Mouse (Mus musculus): ENCODE data around the gene Tomm22. TPM values are rescaled to one million over a fixed set of nuclear protein-coding genes. Genes with fewer than 3 reads are reported as not detected.
A peak's percentile ranks its signal among the peaks of the same experiment; 100 is the strongest.

Gene Tomm22
- total RNA-seq (2021): 100 to 1,000 TPM; 143 to 156 TPM
- long read RNA-seq, experiment 1, transcript Tomm22-201 (4 exons, 1,569 nt): major isoform, 205 of 216 reads
- long read RNA-seq, experiment 1, partial matches to known transcripts: 1 of 216 reads
- long read RNA-seq, experiment 1, other reads (novel, unspliced or antisense): 6 of 216 reads
- long read RNA-seq, experiment 2, transcript Tomm22-201 (4 exons, 1,569 nt): major isoform, 88 of 91 reads
- long read RNA-seq, experiment 2, partial matches to known transcripts: 0 of 91 reads
- long read RNA-seq, experiment 2, other reads (novel, unspliced or antisense): 3 of 91 reads

DNA sequence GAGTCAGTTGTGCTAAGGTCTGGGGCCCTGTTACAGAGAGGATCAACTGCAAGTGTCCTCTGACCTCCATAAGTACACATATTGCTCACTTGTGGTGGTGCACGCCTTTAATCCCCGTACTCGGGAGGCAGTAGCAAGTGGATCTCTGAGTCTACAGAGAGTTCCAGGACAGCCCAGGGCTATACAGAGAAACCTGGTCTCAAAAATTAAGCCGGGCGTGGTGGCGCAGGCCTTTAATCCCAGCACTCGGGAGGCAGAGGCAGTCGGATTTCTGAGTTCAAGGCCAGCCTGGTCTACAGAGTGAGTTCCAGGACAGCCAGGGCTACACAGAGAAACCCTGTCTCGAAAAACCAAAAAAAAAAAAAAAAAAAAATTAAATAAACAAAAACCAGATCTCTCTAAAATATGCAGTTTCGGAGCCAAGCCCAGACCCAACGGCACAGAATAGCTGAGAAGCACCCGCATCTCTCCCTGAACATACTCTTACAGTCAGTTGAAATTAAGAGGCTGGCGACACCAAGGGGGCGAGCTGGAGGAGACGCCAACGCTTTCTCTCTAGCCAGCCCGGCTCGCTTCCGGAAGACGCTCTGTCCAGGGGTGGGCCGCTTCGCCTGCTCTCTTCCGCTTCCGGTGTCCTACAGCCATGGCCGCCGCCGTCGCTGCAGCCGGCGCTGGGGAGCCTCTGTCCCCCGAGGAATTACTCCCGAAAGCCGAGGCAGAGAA lies at the start of gene Tomm22:
Gene Tomm22 (plus strand): TSS at position 613 of the 723 bp plus-strand sequence.
- DNase-seq: peak; percentile 93

DNA sequence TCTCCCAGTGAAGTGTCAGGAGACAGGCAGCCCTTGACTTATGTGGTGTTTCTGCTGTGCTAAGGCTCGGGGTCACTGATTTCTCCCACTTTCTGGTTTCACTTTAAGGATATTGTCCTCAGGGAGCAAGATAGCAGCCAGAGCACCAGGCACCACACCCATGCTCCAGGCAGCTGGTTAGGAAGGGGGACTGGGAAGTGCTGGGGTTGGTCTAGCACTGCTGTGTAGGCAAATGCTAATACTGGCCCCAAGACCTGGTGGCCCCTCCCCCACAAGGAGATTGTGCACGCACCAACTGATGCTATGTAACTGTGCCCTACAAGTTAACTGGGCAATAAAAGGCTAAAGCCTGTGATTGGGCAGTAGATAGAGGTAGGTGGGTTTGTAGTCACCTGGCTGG lies 40.2 kb upstream of the Tomm22 start:
- no peak for DNase-seq

DNA sequence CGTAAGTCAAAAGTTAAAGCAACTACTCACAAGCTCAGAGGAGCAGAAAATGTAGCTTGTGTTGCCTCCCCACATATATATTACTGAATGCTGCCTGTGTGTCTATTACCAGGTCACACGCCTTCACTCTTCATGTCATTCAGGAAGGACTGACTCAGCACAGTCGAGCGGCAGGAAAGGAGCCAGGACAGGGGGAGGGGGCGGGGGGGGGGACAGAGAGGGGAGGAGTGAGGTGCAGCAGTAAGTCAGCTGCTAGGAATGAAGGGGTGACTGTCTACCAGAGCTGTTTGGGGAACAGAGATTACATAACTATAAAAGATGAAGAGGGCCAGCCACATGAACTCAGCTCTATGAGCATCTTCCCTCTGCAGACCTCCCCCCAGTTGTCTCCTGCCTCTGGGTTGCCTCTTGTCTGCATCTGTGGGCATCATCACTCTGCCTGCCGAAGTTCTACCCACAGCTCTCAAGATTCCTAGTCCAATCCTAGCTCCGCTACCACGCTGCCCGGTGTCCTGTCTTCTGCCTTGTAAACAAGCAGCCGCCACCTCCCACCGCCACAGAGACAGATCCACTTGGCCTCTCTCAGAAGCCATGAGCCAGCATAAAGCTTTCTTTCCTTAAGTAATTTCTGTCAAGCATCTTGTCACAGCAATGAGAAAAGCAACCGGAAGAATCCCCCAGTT lies 29.4 kb upstream of the Tomm22 start:
- no peak for DNase-seq

DNA sequence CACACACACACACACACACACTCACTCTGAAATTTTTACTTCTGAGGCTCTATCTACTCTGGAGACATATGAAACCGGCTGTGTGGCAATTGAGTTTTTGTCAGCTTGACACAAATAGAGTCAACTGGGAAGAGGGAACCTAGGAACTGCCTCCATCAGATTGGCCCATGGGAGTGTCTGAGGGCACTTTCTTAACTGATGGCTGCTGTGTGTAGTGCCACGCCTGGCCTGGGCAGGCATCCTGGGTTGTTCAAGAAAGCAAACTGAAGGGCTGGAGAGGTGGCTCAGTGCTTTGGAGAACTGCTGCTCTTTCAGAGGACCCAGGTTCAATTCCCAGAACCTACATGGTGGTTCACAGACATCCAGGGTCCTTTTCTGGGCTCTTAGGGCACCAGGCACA lies 25.2 kb upstream of the Tomm22 start:
- DNase-seq: no peak

DNA sequence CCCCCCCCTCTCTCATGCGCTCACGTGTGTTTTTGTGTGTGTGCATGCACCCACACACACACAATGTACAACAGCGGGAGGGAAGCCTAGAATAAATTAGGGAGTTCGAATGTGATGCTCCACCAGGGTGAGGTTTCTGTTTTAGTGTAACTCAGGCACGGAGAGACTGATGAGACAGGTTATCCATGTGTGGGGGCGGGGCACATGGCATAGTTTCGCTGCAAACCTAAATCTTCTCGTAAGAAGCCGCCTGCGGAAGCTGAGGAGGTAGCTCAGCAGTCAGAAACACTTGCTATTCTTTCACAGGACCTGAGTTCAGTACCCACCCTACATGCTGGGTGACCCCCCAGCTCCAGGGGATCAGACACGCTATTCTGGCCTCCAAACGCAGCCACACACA lies 22.5 kb upstream of the Tomm22 start:
- DNase-seq: no peak

DNA sequence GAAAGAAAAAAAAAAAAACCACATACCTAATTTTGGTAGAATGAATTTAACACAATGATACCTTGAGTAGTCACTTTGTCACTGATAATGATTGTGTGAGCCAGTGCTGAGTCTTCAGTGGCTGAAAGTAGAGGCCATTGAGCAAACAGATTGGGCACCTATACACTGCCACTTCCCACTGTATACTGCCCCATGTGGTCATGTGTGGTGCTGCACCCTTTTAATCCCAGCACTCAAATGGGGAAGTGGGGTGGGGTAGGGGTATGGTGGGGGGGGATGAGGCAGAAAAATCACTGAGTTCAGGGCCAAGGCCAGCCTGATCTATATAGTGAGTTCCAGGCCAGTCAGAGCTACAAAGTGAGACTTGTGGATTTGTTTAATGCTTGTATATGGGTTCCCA lies 20.1 kb upstream of the Tomm22 start:
- DNase-seq: peak; percentile 51

DNA sequence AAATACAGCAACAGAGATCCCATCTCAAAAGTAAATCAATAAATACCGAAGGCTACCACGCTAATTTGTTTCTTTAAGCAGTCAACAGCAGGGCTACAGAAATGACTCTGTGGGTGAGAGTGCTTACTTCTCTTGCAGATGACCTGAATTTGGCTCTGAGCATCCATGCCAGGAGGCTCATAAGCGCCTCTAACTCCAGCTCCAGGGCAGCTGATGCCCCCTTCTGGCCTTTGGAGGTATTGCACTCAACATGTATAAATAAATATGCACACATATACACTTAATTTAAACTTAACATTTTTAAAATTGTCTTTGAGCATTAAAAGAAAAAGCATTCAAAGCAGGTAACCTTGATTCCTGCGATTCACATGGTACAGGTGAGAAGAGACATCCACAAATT lies 19.2 kb upstream of the Tomm22 start:
- peak; percentile 41 for DNase-seq

DNA sequence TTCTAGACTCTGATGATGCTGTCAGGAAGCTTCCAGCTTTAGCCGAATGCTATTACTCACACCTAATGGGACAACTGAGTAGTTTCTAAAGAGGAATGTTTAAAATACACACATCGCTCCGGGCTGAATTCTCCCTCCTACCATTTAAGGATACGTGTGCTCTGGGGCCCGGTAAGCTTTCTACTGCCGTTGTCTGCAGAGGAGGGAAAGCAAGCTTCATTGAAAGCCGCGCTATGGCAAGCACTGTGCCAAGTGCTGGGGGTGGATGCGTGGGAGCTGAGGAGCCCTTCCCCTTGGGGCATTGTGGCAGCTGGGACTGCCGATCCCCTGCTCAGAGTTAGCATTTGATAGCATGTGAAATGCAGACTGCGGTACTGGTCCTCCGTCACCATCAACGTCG lies 14.2 kb upstream of the Tomm22 start:
- DNase-seq: no peak

DNA sequence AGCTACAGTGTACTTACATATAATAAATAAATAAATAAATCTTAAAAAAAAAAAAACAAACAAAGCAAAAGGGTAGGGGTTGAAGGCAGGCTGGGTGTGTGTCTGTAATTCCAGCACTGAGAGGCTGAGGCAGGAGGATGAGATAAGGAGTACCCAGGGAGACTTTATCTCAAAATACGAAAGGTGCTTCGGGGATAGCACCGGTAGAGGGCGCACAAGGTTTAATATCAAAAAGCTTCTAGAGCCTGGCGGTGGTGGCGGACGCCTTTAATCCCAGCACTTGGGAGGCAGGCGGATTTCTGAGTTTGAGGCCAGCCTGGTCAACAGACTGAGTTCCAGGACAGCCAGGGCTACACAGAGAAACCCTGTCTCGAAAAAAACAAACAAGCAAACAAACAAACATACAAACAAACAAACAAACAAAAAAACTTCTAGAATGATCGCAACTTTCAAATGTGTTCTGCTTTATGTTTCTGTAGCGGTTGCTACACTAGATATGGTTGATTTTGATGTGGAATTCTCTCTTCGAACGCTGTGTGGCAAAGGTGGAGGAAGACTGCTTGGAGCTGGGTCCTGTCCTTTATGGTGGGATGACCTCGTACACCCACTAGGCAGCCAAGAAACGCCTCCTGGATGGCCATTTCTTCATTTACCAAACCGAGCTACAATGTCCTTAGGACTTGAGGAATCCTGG lies 12.7 kb upstream of the Tomm22 start:
- DNase-seq: peak; percentile 88

DNA sequence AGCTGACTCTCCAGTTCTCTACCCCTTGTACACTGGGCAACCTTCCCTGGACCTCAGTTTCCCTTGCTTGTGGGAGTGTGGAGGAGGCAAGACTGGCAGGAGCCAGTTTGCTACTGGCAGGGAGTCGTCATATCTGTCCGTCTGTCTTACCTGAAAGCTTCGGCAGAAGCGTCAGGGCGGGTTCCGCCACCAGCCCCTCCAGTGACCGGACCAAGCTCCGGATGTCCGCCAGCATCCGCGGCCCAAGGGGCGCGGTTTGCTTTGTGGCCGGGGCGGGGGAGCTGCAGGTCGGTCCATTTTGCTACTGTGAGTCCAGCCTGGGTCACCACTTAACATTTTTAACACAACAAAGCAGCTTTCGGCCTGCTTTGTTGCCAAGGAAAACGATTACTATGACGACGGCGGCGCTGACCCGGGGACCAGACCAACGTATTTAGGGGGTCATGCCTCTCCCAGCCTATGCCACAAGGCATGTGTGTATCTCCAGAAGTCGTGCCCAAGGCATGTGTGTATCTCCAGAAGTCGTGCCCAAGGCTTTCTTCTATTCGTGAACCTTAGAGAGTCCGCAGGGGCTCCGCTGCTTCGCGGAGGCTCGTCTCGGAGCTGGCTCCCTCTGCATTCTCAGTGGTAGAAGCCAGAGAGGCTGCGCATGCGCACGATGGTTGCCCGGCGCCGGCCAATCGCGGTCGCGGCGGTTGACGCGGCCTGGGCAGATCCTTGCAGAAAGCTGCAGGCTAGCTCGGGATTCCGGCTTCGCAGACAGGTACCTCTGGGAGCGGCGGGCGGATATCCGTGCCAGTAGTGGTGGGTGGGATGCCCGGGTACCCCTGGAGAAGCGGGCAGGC lies 11.9 kb upstream of the Tomm22 start, which contains the start of the genes Fam227a and Cby1:
Gene Fam227a (minus strand): TSS at position 426 of the 845 bp plus-strand sequence.
Gene Cby1 (plus strand): TSS at position 669 of the 845 bp plus-strand sequence.
- peak; percentile 97 for DNase-seq

DNA sequence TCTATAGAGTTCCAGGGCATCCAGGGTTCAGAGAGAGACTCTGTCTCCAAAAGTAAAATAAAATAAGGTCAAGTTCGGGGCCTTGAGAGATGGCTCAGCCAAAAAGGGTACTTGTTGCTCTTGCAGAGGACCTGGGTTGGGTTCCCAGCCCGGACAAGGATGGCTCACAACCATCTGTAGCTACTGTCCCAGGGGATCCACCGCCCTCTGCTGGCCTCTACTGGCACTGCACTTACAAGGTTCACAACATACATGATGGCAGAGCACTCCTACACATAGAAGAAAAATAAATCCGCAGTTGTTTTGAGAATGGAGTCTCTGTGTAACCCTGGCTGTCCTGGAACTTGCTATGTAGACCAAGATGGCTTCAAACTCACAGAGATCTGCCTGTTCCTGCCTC lies 8.8 kb upstream of the Tomm22 start:
- peak; percentile 32 for DNase-seq

DNA sequence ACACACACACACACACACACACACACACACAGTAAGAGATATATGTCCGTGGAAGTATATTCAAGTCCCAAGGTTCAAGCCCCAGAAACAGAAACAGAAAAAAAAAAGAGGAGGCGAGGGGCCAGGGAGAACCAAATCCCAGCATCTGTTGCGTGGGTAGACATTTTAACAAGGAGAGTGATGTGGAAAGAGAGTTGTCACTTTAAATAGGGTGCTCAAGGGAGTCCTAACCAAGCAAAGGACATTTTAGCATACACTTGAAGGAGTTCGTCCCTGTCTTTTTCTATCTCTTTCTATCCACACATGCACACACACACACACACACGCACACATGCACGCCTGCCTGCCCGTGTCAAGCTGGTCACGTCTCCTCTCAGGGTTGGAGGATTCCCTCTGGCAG lies 6.0 kb upstream of the Tomm22 start:
- no peak for DNase-seq

DNA sequence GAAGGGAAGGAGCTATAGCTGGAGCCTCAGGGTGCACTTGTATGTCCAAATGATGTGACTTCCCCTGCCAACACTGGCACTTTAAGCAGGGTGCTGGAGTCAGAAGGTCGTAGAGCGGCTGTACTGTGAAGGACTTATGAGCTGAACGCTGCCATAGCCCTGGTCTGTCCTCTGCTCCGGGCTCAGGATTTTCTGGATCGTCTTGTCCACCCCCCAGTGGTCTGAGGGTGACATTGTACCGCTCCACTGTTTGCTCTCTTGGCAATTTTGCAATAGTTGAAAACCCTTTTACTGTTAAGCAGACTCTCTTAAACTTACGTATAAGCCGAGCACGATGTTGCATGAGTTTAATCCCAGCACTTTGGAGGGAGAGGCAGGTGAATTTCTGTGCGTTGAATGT lies 1.5 kb upstream of the Tomm22 start:
- peak; percentile 52 for DNase-seq

DNA sequence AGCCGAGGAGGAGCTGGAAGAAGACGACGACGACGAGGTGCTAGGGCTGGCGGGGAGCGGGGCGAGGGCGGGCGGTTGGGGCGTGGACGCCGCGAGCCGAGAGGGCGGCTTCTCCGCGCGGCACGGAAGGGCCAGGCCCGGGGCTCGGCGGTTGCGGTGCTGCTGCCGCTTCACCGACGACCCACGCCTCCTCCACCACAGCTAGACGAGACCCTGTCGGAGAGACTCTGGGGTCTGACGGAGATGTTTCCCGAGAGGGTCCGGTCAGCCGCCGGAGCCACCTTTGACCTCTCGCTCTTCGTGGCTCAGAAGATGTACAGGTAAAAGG lies 275 bp downstream of the Tomm22 start:
- DNase-seq: no peak

DNA sequence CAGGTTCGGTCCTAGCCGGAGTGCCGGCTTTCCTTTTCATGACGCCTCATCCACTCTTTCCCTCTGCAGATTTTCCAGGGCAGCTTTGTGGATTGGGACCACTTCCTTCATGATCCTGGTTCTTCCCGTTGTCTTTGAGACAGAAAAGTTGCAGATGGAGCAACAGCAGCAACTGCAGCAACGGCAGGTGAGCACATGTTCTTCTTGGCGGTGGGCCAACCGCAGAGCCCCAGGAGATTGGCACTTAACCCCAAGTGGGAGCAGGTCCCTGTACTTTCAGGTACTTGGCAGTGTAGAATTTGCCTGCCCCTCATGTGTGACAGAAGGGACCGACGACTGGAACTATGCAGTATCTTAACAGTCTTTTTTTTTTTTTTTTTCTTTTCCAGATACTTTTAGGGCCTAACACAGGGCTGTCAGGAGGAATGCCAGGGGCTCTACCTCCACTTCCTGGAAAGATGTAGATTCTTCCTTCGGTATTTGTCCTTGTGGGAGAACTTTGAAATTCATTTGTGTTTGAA lies 1.2 kb downstream of the Tomm22 start:
- peak; percentile 56 for DNase-seq

DNA sequence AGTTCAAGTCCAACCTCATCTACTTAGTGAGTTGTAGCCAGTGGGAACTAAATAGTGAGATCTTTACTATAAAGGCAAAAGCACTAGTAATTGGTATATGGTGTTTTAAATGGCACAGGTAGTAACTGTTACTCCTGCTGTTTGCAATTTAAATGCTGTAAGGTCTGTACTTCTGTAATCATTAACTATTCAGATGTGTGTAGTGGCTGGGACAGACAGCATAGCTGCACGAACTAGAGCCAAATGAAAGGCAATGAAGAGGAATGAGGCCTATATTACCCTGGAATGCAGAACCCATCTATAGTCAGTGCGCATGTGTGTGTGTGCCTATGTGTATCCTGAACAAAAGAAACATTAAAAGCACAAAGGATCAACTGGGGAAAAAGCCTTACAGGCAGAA lies 7.3 kb downstream of the Tomm22 start:
- no peak for DNase-seq

DNA sequence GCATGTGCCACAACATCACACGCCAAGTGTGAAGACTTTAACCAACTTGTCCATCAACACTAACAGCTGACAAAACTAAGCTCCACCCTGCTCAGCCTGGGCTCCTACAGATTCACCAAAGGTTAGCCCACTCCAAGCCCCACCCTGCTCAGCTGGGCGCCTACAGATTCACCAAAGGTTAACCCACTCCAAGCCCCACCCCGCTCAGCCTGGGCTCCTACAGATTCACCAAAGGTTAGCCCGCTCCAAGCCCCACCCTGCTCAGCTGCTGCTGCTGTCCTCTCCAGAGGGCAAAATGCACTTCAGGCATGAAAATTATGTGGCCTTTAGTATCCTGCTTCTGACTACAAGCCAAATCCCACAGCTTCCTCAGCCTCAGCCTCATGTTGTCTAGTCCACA lies 11.3 kb downstream of the Tomm22 start:
- DNase-seq: no peak

DNA sequence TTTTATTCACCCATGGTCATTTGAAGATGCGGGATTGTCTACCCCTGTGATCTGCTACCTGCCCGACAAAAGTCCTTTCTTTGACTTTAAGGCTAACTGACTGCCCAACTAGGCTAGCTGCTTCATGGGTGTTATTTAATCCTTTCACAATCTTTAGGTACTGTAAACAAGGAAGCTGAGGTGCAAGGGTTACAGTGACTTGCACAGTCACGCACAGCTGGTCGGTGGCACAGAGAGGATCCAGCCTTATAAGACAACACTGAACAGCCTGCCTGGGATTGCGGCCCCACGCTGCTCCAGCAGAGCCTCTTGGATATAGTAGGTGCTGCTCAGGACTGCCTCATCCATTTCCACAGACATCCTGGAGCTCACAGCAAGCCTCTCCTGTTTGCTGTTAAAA lies 12.5 kb downstream of the Tomm22 start:
- no peak for DNase-seq

DNA sequence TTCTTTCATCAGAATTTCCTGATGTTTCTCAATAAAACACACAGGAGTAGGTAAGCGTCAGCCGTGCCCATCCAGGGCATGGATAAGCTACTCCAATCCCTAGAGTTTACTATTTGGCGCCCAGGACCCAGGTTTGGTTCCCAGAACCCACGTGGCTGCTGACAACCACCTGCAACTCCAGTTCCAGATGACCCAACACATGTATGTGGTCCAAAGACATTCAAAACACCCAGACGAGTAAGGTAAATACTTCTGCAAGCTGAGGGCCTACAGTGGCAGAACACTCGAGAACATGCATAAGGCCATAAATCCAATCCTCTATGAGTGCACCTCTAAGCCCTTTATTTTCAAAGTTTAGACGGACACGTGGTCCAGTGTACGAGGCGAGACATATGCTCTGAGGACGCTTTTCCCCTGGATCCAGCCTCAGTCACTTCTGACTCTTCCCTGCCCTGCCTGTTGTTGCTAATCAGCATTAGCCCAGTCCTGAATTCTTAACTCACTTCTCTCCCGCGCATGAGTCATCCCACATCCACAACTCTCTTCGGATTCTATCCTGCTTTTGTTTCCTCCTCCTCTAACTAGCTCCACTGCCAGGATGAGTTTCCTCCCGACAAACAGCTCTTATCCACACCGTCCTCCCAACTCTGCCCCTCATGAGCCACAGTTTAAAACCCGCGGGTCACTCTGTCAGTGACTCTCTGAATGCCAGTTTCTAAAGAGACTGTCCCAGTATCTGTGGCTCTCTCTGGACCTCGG lies 13.2 kb downstream of the Tomm22 start:
- DNase-seq: peak; percentile 60

DNA sequence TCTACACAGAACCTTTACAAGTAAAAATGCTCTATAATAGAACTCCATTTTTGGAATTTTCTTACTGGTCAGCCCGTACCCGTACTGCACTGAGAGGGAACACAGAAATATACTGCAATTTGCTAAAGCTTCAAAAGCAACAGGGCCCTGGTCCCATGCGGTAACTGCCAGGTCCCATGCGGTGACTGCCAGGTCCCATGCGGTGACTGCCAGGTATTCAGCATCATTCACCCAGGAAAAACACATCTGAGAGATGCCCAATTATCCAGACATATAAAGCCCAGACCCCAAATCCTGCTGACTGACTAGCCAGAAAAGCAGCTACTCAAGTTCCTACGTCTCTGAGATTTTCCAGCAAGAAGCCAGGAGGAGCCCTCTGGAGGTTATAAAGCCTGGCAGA lies 14.0 kb downstream of the Tomm22 start:
- DNase-seq: no peak

DNA sequence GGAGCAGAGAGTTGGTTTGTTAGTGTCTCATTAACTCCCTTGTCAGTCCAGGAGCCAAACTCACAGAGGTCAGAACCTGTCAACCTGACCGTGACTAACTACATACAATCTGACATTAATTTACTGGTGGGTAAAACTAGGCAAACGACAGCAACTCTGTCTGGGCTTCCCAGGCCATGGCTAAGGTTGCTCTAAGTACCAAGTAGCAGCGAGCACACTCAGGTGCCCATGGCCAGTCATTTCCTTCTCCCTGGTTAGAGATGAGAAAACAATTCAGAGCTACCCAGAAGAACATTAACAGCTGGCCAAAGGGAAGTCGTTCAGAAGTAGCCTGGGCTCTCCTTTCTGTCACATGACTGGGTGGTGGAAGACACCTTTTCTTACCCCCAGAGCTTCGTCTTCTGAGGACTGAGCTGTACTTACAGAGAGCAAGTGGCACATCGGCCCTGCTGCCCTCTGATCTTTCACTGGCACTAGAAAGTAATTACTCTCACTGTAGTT lies 14.5 kb downstream of the Tomm22 start:
- no peak for DNase-seq

Measured in adrenal gland, postnatal 10 days (tissue).